Mouse (Mus musculus) right cerebral cortex, adult 2 months (tissue): ENCODE results near the gene Ednrb.
"Not testable (repeated sequence)": the region's sequence is repeated elsewhere in the genome, so short reads cannot be mapped to it uniquely, and the experiment has no call there.

Source experiments
- DNase-seq, 2 experiments: peaks; one replicate each; pipeline ENCODE4 v3.0.0; 2021 to 2022; ENCODE audit warnings: low spot score in 2 of 2

Ednrb gene

DNA sequence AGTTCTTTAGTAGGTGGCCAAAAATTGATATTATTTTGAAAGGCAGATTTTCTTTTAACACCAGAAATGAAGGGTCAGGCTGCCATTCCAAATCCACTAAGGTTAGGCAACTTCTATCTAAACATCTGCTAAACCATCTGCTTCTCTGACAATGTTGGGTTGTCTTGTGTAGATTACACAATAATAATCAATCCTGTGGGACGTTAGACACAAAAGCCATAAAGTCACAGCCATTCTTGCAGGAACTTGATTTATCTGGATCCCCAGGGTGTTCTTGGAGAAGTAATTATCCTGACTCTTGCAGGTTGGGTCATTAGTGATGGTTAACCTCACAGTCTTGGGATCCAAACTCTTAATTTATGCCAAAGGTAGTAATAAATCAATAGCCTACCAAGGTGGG lies 21.6 kb downstream of the Ednrb start:
- no peak for DNase-seq

- DNase-seq: no peak
Measured at GRCm38 (mm10) chr14:103816637-103817308, 27.4 kb downstream of the Ednrb start.

DNA sequence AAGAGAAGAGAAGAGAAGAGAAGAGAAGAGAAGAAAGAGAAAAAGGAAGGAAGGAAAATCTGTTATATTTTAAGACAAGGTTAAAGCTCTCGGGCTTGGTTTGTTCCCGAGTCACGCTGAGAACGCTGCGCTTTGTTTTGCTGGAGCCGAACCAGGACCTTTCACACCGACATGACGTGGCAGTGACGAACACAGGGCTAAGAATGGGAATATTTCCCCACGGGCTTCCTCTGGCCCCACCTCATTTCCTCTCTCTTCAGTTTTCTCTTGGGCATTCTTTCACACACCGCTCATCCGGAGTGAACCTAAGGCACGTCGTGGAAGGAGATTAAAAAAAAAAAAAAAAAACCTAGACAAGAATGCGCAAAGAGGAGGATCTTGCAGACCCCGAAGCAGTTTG lies 28.7 kb downstream of the Ednrb start:
- no peak for DNase-seq

DNA sequence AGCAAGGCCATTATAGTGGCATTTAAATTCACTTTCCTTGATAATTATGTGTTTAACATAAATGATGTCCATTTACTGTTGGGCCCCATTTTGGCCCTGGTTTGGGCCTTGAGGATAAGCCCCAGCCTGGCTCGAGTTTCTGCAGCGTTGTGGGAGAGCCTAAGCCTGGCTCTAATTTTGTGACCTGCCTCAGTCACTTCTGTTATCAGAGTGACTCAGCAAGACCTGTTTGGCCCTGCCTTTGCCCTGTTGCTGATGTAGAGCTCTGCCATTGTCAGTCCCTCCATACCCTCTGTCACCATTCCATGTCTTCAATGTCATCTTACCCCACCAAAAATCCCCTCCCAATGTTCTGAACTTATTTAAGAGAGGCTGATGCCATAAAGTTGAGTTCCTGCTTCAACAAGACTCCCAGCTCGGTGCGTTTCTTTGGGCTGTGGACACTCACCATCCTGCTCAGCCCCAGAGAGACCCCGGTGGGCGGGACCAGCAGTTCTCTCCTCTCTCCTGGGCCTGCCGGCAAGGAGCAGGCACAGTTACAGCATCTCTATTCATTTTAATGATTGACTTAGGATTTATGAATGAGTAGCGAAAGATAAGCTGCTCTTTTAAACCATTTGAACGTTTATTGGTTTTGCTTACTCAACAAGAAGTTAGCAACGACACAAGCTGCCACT lies 30.0 kb downstream of the Ednrb start:
- DNase-seq: no peak

- DNase-seq: no peak
Measured at GRCm38 (mm10) chr14:103813246-103813645, 31.0 kb downstream of the Ednrb start.

- DNase-seq: no peak
Measured at GRCm38 (mm10) chr14:103811291-103811690, 32.9 kb downstream of the Ednrb start.

- no peak for DNase-seq
Measured at GRCm38 (mm10) chr14:103803907-103804659, 40.1 kb downstream of the Ednrb start.

- no peak for DNase-seq
Measured at GRCm38 (mm10) chr14:103797123-103797522, 47.1 kb downstream of the Ednrb start.

GRCm38 (mm10) chr14:103795591-103795990 lies 48.6 kb downstream of the Ednrb start:
- DNase-seq: no peak

- DNase-seq: no peak
Measured at GRCm38 (mm10) chr14:103793409-103793808, 50.8 kb downstream of the Ednrb start.

- no peak for DNase-seq
Measured at GRCm38 (mm10) chr14:103792726-103793125, 51.5 kb downstream of the Ednrb start.

DNA sequence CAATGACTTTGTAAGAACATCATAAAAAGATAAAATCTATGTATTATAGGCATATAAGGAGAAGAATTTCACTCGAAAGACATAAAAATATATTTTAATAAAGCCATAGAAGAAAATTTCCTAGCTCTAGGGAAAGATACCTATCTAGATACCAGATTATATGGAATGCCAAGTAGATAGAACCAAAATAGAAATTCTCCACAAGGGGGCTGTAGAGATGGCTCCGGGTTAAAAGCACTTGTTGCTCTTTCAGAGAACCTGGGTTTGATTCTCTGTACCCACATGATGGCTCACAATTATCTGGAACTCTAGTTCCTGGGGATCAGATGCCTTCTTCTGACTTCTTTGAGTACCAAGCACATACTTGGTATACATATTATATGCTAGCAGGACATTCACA lies 56.7 kb downstream of the Ednrb start:
- DNase-seq: no peak

GRCm38 (mm10) chr14:103785096-103785965 lies 58.9 kb downstream of the Ednrb start:
- no peak for DNase-seq

- DNase-seq: not testable (repeated sequence)
Measured at GRCm38 (mm10) chr14:103780336-103780735, 63.9 kb downstream of the Ednrb start.

- DNase-seq: no peak
Measured at GRCm38 (mm10) chr14:103779276-103779675, 64.9 kb downstream of the Ednrb start.

DNA sequence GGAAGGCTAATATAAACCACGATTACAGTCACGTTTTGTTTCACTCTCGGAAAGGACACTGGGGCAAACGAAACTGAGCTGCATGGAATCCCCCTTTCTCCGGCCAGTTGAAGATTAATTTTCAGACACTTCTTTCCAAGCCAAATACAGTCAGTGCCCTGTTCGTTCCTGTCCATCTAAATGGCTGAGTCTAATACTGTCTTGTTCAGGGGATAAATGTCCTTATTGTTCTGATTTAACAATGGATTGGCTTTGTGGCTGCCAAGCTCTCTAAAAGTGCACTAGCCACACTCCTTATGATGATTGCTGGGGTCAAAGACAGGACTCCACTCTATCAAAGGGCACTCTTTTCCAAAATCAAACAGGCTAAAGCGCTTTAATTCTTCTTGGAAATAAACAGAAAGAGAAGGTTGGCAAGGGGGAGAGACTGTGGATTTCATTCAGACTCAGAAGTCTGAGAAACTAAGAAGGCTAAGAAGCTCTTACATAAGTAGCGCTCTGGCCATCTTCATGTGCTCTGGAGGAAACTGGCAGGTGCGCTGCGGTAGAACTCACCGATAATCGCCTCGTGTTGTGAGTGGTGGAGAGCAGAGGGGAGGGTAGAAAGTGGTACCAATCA lies 65.6 kb downstream of the Ednrb start:
- DNase-seq: peak; percentile 6 to 15

- DNase-seq: peak; percentile 58 to 64
Measured at GRCm38 (mm10) chr14:103778009-103778431, 66.2 kb downstream of the Ednrb start.

- no peak for DNase-seq
Measured at GRCm38 (mm10) chr14:103777386-103777785, 66.8 kb downstream of the Ednrb start.

DNA sequence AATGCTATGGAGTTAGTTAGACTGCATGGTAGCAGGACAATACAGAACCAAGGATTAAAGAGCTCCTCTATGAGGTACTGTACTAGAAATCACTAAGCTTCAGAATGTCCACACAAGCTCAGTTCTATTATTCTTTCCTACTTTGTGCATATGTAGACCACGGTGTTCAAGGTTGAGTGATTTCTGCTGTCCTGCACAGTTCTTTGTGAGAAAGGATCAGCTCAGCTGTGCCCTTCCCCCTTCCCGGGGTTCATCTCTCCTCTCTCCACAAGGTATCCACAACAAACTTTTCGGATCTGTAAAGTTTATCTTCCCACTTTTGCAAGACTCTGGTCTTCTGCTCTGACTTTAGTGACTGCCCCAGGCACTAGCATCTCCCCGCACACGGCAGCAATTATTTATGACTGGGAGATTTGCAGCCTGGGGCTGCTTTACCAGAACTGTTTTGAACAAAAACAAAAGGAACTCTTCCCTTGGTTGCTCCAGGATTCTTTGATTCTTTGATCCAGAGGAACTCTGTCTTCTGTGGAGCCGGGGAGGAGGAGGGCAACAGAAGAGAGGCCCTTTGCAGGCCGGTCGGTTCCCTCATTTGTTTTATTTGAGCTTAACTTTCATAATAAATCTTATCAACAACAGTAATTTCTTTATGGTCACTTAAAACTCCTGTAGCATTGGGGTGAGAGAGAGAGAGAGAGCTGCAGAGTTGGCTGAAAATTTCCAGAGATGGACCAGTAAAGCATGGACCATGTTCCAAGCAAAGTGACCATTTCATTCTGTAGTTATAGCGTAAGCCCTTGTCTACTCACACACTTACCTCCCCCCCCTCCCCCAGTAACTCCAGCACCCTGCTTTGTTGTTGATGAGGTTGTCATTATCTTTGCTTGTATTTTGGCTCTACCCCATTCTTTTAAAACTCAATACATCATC lies 74.6 kb downstream of the Ednrb start:
- DNase-seq: no peak

- no peak for DNase-seq
Measured at GRCm38 (mm10) chr14:103767488-103767887, 76.7 kb downstream of the Ednrb start.
